Mouse (Mus musculus) ES-Bruce4 (cell line): ENCODE measurements around the gene Rpusd3.

Source experiments
- CTCF ChIP-seq: IDR thresholded peaks from one replicate; pipeline ENCODE4 v1.8.1; 2011; ENCODE audit warnings: low read depth, low read length
- POLR2A ChIP-seq: IDR thresholded peaks from one replicate; pipeline ENCODE4 v1.8.1; 2011; ENCODE audit warnings: low read length; ENCODE audit not compliant: insufficient read depth

GRCm38 (mm10) chr6:113437135-113437534 lies 18.0 kb upstream of the Rpusd3 start:
- TF ChIP-seq CTCF (no peak), POLR2A (no peak)
